Mouse (Mus musculus) MEL (cell line): ENCODE data around the gene Slc28a3. TPM values are rescaled to one million over a fixed set of nuclear protein-coding genes. Genes with fewer than 3 reads are reported as not detected.

Experiments used
- DNase-seq: peaks from one replicate; pipeline ENCODE4 v3.0.0; 2011; ENCODE audit warnings: low read depth, low spot score
- H3K27ac ChIP-seq: 2 replicates; pipeline ENCODE4 v1.5.1; 2012; ENCODE audit warnings: low read depth, mild to moderate bottlenecking, control low read depth, low read length, moderate library complexity; ENCODE audit not compliant: control insufficient read depth
- H3K27me3 ChIP-seq, 2 experiments: fragments of 150-350 bp in 1 of 2; sonication (generic) in 1 of 2; 2 replicates each; pipeline ENCODE4 v1.6.1; 2012; ENCODE audit warnings: low read length in 2 of 2, mild to moderate bottlenecking in 2 of 2, improper control_type of control experiment in 1 of 2, moderate library complexity in 1 of 2; ENCODE audit not compliant: insufficient read depth in 2 of 2, control insufficient read depth in 1 of 2
- H3K36me3 ChIP-seq, 2 experiments: 2 replicates each; pipeline ENCODE4 v1.6.1; 2012 to 2014; ENCODE audit warnings: low read length in 2 of 2, improper control_type of control experiment in 1 of 2, inconsistent platforms in 1 of 2, mild to moderate bottlenecking in 1 of 2; ENCODE audit not compliant: insufficient read depth in 2 of 2, control insufficient read depth in 1 of 2
- H3K4me1 ChIP-seq, 2 experiments: fragments of 150-350 bp in 1 of 2; sonication (generic) in 1 of 2; 2 replicates each; pipeline ENCODE4 v1.6.1; 2012; ENCODE audit warnings: low read length in 2 of 2, improper control_type of control experiment in 1 of 2, mild to moderate bottlenecking in 1 of 2; ENCODE audit not compliant: insufficient read depth in 2 of 2, control insufficient read depth in 1 of 2
- H3K4me3 ChIP-seq, 2 experiments: fragments of 150-350 bp in 1 of 2; sonication (generic) in 1 of 2; 2 replicates each; pipeline ENCODE4 v1.5.1; 2012; ENCODE audit warnings: low read depth in 2 of 2, low read length in 2 of 2, mild to moderate bottlenecking in 2 of 2, moderate library complexity in 2 of 2, control low read depth in 1 of 2, improper control_type of control experiment in 1 of 2; ENCODE audit not compliant: control insufficient read depth in 1 of 2, insufficient read depth in 1 of 2
- H3K79me2 ChIP-seq: 2 replicates; pipeline ENCODE4 v1.6.1; 2012; ENCODE audit warnings: mild to moderate bottlenecking, low read length, moderate library complexity; ENCODE audit not compliant: control insufficient read depth, poor library complexity, insufficient read depth
- H3K9ac ChIP-seq: 2 replicates; pipeline ENCODE4 v1.6.1; 2012; ENCODE audit warnings: low read depth, mild to moderate bottlenecking, control low read depth, low read length, moderate library complexity; ENCODE audit not compliant: control insufficient read depth, poor library complexity, severe bottlenecking
- H3K9me3 ChIP-seq: fragments of 150-350 bp; sonication (generic); replicated peaks from 2 replicates; pipeline ENCODE4 v1.6.1; 2012; ENCODE audit warnings: mild to moderate bottlenecking, low read length, improper control_type of control experiment, moderate library complexity; ENCODE audit not compliant: insufficient read depth
- BHLHE40 ChIP-seq: IDR thresholded peaks from 2 replicates; pipeline ENCODE4 v1.6.1; 2012; ENCODE audit warnings: low read depth, mild to moderate bottlenecking, inconsistent platforms, low read length, improper control_type of control experiment, borderline replicate concordance
- CHD1 ChIP-seq: IDR thresholded peaks from 2 replicates; pipeline ENCODE4 v1.6.1; 2012; ENCODE audit warnings: low read depth, mild to moderate bottlenecking, inconsistent platforms, low read length, improper control_type of control experiment
- CHD2 ChIP-seq: IDR thresholded peaks from 2 replicates; pipeline ENCODE4 v1.6.1; 2011; ENCODE audit warnings: low read length, improper control_type of control experiment
- E2F4 ChIP-seq: IDR thresholded peaks from 2 replicates; pipeline ENCODE4 v1.6.1; 2011; ENCODE audit warnings: low read depth, low read length, improper control_type of control experiment, borderline replicate concordance
- ELF1 ChIP-seq: IDR thresholded peaks from 2 replicates; pipeline ENCODE4 v1.6.1; 2014; ENCODE audit warnings: low read depth, mild to moderate bottlenecking, inconsistent platforms, low read length, improper control_type of control experiment, moderate library complexity
- EP300 ChIP-seq, 2 experiments: IDR thresholded peaks; 2 replicates each; pipeline ENCODE4 v1.6.1; 2011; ENCODE audit warnings: improper control_type of control experiment in 2 of 2, low read length in 2 of 2, low read depth in 1 of 2, mild to moderate bottlenecking in 1 of 2
- ETS1 ChIP-seq: IDR thresholded peaks from 2 replicates; pipeline ENCODE4 v1.6.1; 2012; ENCODE audit warnings: low read depth, mild to moderate bottlenecking, inconsistent platforms, low read length, improper control_type of control experiment, moderate library complexity
- MAFK ChIP-seq: IDR thresholded peaks from 2 replicates; pipeline ENCODE4 v1.6.1; 2011; ENCODE audit warnings: low read depth, mild to moderate bottlenecking, low read length, improper control_type of control experiment, borderline replicate concordance
- MAX ChIP-seq: IDR thresholded peaks from 2 replicates; pipeline ENCODE4 v1.6.1; 2011; ENCODE audit warnings: low read length, improper control_type of control experiment
- MAZ ChIP-seq: IDR thresholded peaks from 2 replicates; pipeline ENCODE4 v1.6.1; 2012; ENCODE audit warnings: low read depth, mild to moderate bottlenecking, inconsistent platforms, low read length, improper control_type of control experiment
- MEF2A ChIP-seq: IDR thresholded peaks from 2 replicates; pipeline ENCODE4 v1.6.1; 2014; ENCODE audit warnings: low read depth, mild to moderate bottlenecking, inconsistent platforms, low read length, improper control_type of control experiment; ENCODE audit not compliant: poor library complexity, insufficient replicate concordance, severe bottlenecking; ENCODE audit errors: extremely low read depth
- MXI1 ChIP-seq: IDR thresholded peaks from 2 replicates; pipeline ENCODE4 v1.6.1; 2011; ENCODE audit warnings: mild to moderate bottlenecking, low read depth, low read length, improper control_type of control experiment
- MYB ChIP-seq: IDR thresholded peaks from 2 replicates; pipeline ENCODE4 v1.6.1; 2011; ENCODE audit warnings: mild to moderate bottlenecking, low read depth, low read length, improper control_type of control experiment
- MYC ChIP-seq: IDR thresholded peaks from 2 replicates; pipeline ENCODE4 v1.6.1; 2011; ENCODE audit warnings: low read depth, mild to moderate bottlenecking, low read length, improper control_type of control experiment, moderate library complexity
- NELFE ChIP-seq: IDR thresholded peaks from 2 replicates; pipeline ENCODE4 v1.6.1; 2011; ENCODE audit warnings: low read depth, low read length, improper control_type of control experiment
- POLR2A ChIP-seq, 2 experiments: IDR thresholded peaks; 2 replicates each; pipeline ENCODE4 v1.6.1; 2011 to 2012; ENCODE audit warnings: low read length in 2 of 2, mild to moderate bottlenecking in 2 of 2, control low read depth in 1 of 2, improper control_type of control experiment in 1 of 2, low read depth in 1 of 2, moderate library complexity in 1 of 2; ENCODE audit not compliant: control insufficient read depth in 1 of 2, insufficient read depth in 1 of 2, poor library complexity in 1 of 2
- POLR2AphosphoS5 ChIP-seq: IDR thresholded peaks from 2 replicates; pipeline ENCODE4 v1.6.1; 2012; ENCODE audit warnings: low read depth, borderline replicate concordance, mild to moderate bottlenecking, inconsistent platforms, low read length, moderate library complexity, mixed read lengths
- RAD21 ChIP-seq: IDR thresholded peaks from 2 replicates; pipeline ENCODE4 v1.6.1; 2011; ENCODE audit warnings: mild to moderate bottlenecking, low read depth, low read length, improper control_type of control experiment
- RCOR1 ChIP-seq: IDR thresholded peaks from 2 replicates; pipeline ENCODE4 v1.6.1; 2012; ENCODE audit warnings: low read depth, mild to moderate bottlenecking, inconsistent platforms, low read length, improper control_type of control experiment
- SIN3A ChIP-seq: IDR thresholded peaks from 2 replicates; pipeline ENCODE4 v1.6.1; 2012; ENCODE audit warnings: low read length, improper control_type of control experiment, inconsistent platforms
- SMC3 ChIP-seq: IDR thresholded peaks from 2 replicates; pipeline ENCODE4 v1.6.1; 2011; ENCODE audit warnings: low read depth, low read length, improper control_type of control experiment
- TAL1 ChIP-seq: IDR thresholded peaks from 2 replicates; pipeline ENCODE4 v1.6.1; 2012; ENCODE audit warnings: mild to moderate bottlenecking, inconsistent platforms, low read length, moderate library complexity, mixed read lengths
- TCF12 ChIP-seq: IDR thresholded peaks from 2 replicates; pipeline ENCODE4 v1.6.1; 2014; ENCODE audit warnings: low read depth, mild to moderate bottlenecking, inconsistent platforms, low read length, improper control_type of control experiment, moderate library complexity
- UBTF ChIP-seq: IDR thresholded peaks from 2 replicates; pipeline ENCODE4 v1.6.1; 2012; ENCODE audit warnings: low read depth, mild to moderate bottlenecking, inconsistent platforms, low read length, improper control_type of control experiment, moderate library complexity, borderline replicate concordance; ENCODE audit not compliant: insufficient read depth
- USF2 ChIP-seq, 2 experiments: IDR thresholded peaks; 2 replicates each; pipeline ENCODE4 v1.6.1; 2011 to 2012; ENCODE audit warnings: improper control_type of control experiment in 2 of 2, low read length in 2 of 2, borderline replicate concordance in 1 of 2, inconsistent platforms in 1 of 2, low read depth in 1 of 2, mild to moderate bottlenecking in 1 of 2; ENCODE audit not compliant: insufficient read depth in 1 of 2
- ZC3H11A ChIP-seq: IDR thresholded peaks from 2 replicates; pipeline ENCODE4 v1.6.1; 2012; ENCODE audit warnings: low read depth, mild to moderate bottlenecking, inconsistent platforms, low read length, improper control_type of control experiment
- ZMIZ1 ChIP-seq: IDR thresholded peaks from 2 replicates; pipeline ENCODE4 v1.6.1; 2012; ENCODE audit warnings: low read depth, mild to moderate bottlenecking, inconsistent platforms, low read length, improper control_type of control experiment, moderate library complexity
- ZNF384 ChIP-seq: IDR thresholded peaks from 2 replicates; pipeline ENCODE4 v1.6.1; 2012; ENCODE audit warnings: low read depth, mild to moderate bottlenecking, inconsistent platforms, low read length, improper control_type of control experiment
- polyA plus RNA-seq, 2 experiments: library from polyadenylated mRNA; stranded (reverse) in 1 of 2; unstranded in 1 of 2; fragments of >175 nt in 1 of 2; fragments of >200 nt in 1 of 2; gene quantifications; 2 replicates each; pipeline versions ENCODE4 v1.2.1 to v1.2.4; 2012; ENCODE audit warnings: low replicate concordance in 2 of 2, low read depth in 1 of 2; ENCODE audit not compliant: insufficient read length in 2 of 2, insufficient read depth in 1 of 2, missing spikeins in 1 of 2
- total RNA-seq: library from RNA; depleted of rRNA; stranded (reverse); fragments of 300-350 nt; gene quantifications from 2 replicates; pipeline ENCODE4 v1.2.3, GENCODE M21; 2012

Slc28a3 gene
- total and polyA plus RNA-seq, 3 experiments, result 1.4 TPM; not detected in 2

DNA sequence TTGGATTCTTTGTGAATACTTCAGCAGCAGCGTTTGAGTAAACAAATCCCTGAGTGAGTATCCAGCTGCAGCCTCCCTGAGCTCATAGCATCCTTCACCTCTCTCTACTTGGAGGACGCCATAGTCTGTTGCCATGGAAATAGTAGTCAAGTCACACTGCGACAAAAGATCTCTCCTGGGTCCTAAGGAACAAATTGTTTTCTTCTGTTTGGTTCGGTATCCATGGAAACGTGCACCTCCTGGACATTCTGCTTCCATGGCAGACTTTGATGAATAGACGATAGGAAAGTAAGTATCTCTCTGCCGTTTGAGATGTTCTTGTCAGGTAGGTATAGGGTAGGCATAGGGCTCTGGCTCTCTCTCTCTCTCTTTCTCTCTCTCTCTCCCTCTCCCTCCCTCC is 63.1 kb downstream of the Slc28a3 start:
- Histone ChIP-seq H3K27me3 (no peaks in the 10 kb centered on the region), H3K79me2 (peaks cover 7% of the 10 kb centered on the region; the same call in 1 of the 2 replicates), H3K27ac (no peak overlapping the region), H3K4me1 (peaks cover 2 to 3% of the 10 kb centered on the region in 2 experiments), H3K9me3 (no peaks in the 10 kb centered on the region), H3K4me3 (no peak overlapping the region), H3K9ac (no peak overlapping the region), H3K36me3 (peaks cover 0 to 2% of the 10 kb centered on the region in 2 experiments; a peak in 1 of 4 replicates)
- DNase-seq, result no peak
- TF ChIP-seq EP300 (IDR thresholded peaks at IDR 0.05; ENCODE audit: low read depth in 1 of 2, low read length in 2 of 2) (no peak), ETS1 (no peak), MYB (no peak), ZC3H11A (no peak), UBTF (no peak), POLR2A (IDR thresholded peaks at IDR 0.05; ENCODE audit: control insufficient read depth in 1 of 2, insufficient read depth in 1 of 2, low read depth in 1 of 2, low read length in 2 of 2, poor library complexity in 1 of 2) (no peak), RAD21 (no peak), TAL1 (no peak), BHLHE40 (no peak), MAX (no peak), RCOR1 (no peak), E2F4 (no peak), POLR2AphosphoS5 (no peak), SIN3A (no peak), MAZ (no peak)

- Histone ChIP-seq H3K79me2 (peaks cover 7% of the 10 kb centered on the region; the same call in 1 of the 2 replicates), H3K4me1 (peaks cover 12 to 19% of the 10 kb centered on the region in 2 experiments), H3K27ac (peak overlapping the region; percentile 100), H3K9ac (peak overlapping the region; percentile 97), H3K9me3 (no peaks in the 10 kb centered on the region), H3K36me3 (peaks cover 0 to 26% of the 10 kb centered on the region in 2 experiments; a peak in 2 of 4 replicates), H3K4me3 (peak overlapping the region; percentile 62 to 71), H3K27me3 (no peaks in the 10 kb centered on the region)
- peak; percentile 89 for DNase-seq
- TF ChIP-seq TAL1 (no peak), CHD2 (no peak), USF2 (IDR thresholded peaks at IDR 0.05; ENCODE audit: borderline replicate concordance in 1 of 2, insufficient read depth in 1 of 2, low read depth in 1 of 2, low read length in 2 of 2) (0 out of 4 replicates have a peak, but pooled peaks of 1 of the 2 experiments have one; percentile 17), NELFE (peak; percentile 47), CHD1 (no peak), POLR2A (IDR thresholded peaks at IDR 0.05; ENCODE audit: control insufficient read depth in 1 of 2, insufficient read depth in 1 of 2, low read depth in 1 of 2, low read length in 2 of 2, poor library complexity in 1 of 2) (no peak; a peak in 1 of 4 replicates), ZMIZ1 (peak; percentile 63; the same call in 1 of the 2 replicates), RAD21 (no peak), BHLHE40 (no peak), MAFK (peak; percentile 85), ZC3H11A (no peak), MYC (peak; percentile 56; the same call in 1 of the 2 replicates), ZNF384 (no peak), SMC3 (no peak), MXI1 (0 out of 2 replicates have a peak, but pooled peaks have one; percentile 31), TCF12 (0 out of 2 replicates have a peak, but pooled peaks have one; percentile 6), ELF1 (no peak), UBTF (no peak), MAX (peak; percentile 57; the same call in 1 of the 2 replicates), MEF2A (no peak)
Measured at GRCm38 (mm10) chr13:58543688-58544408, 66.8 kb downstream of the Slc28a3 start.
